Mouse (Mus musculus) liver, postnatal 0 days (tissue): Measurements from ENCODE around the gene Bank1. TPM values are rescaled to one million over a fixed set of nuclear protein-coding genes. Genes with fewer than 3 reads are reported as not detected.
A peak's percentile ranks its signal among the peaks of the same experiment; 100 is the strongest.

Experiments
- ATAC-seq: fragments of 200-750 bp; cut with Nextera tagmentation; 2 replicates; pipeline ENCODE4 v1.8.0; 2017; ENCODE audit warnings: mild to moderate bottlenecking, moderate library complexity
- DNase-seq: peaks from one replicate; pipeline ENCODE4 v3.0.0-alpha.2; 2016
- H3K27ac ChIP-seq: fragments of 300-500 bp; sonication (generic); 2 replicates; pipeline ENCODE4 v1.5.1; 2014; ENCODE audit warnings: antibody characterized with exemption, moderate library complexity, mild to moderate bottlenecking, low read depth
- H3K27me3 ChIP-seq: fragments of 300-500 bp; sonication (generic); 2 replicates; pipeline ENCODE4 v1.6.1; 2014; ENCODE audit warnings: low read length, control low read depth, mixed read lengths; ENCODE audit not compliant: insufficient read depth
- H3K36me3 ChIP-seq: fragments of 300-500 bp; sonication (generic); replicated peaks from 2 replicates; pipeline ENCODE4 v1.6.1; 2014; ENCODE audit warnings: mild to moderate bottlenecking, control low read depth, low read length, moderate library complexity, mixed read lengths; ENCODE audit not compliant: insufficient read depth
- H3K4me1 ChIP-seq: fragments of 300-500 bp; sonication (generic); 2 replicates; pipeline ENCODE4 v1.6.1; 2014; ENCODE audit warnings: antibody characterized with exemption, mild to moderate bottlenecking, control low read depth; ENCODE audit not compliant: insufficient read depth
- H3K4me2 ChIP-seq: fragments of 300-500 bp; sonication (generic); 2 replicates; pipeline ENCODE4 v1.6.1; 2014; ENCODE audit warnings: low read depth, mild to moderate bottlenecking, low read length, moderate library complexity, mixed read lengths
- H3K4me3 ChIP-seq: fragments of 300-500 bp; sonication (generic); 2 replicates; pipeline ENCODE4 v1.5.1; 2014; ENCODE audit warnings: low read depth, low read length
- H3K9ac ChIP-seq: fragments of 300-500 bp; sonication (generic); replicated peaks from 2 replicates; pipeline ENCODE4 v1.6.1; 2014; ENCODE audit warnings: mild to moderate bottlenecking, moderate library complexity
- H3K9me3 ChIP-seq: fragments of 300-500 bp; sonication (generic); 2 replicates; pipeline ENCODE4 v1.6.1; 2016; ENCODE audit warnings: mild to moderate bottlenecking, control low read depth, low read length, mixed read lengths
- CTCF ChIP-seq: sonication (generic); IDR thresholded peaks from 2 replicates; pipeline ENCODE4 v1.5.1; 2016; ENCODE audit warnings: antibody characterized with exemption, low read depth
- EP300 ChIP-seq: IDR thresholded peaks from 2 replicates; pipeline ENCODE4 v1.6.1; 2016; ENCODE audit warnings: antibody characterized with exemption, low read depth, mild to moderate bottlenecking
- WGBS: fragments of 180-500 bp; shearing (Covaris S2); extraction: QIAGEN DNeasy Blood & Tissue Kit; methylation state at CpG from one replicate; pipeline ENCODE4 v1.1.7; 2014; ENCODE audit not compliant: insufficient replicate concordance; 5-methylcytosine and 5-hydroxymethylcytosine counted together
- polyA plus RNA-seq: library from polyadenylated mRNA; unstranded; fragments of >200 nt; fragmentation: Nextera tagmentation; extraction: Ambion mirVana; gene quantifications from 2 replicates; pipeline ENCODE4 v1.2.1, GENCODE M21; 2015

The Bank1 gene
- polyA plus RNA-seq, 1 experiment from 2014 or later: 3.0 TPM

DNA sequence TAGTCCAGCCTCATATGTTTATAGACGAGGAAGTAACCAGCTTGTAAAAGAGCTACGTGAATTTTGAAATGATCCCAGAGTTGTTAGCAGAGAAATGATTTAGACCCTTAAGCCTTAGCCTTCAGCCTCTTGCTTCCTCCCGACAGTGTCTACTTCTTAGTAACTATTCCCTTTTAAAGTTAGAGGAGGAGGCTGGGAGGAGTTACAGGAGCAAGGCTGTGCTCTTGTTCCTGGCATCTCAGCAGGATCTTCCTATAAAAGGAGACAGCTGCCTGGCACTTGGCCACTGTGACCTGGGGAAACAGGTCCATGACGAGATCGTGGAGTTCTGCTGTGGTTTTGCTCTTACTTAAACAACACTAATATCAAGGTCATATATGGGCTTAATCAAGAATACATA is 241.8 kb downstream of the Bank1 start:
- H3K36me3 ChIP-seq: no peaks in the 10 kb centered on the region
- no peak overlapping the region for H3K4me2 ChIP-seq
- H3K4me1 ChIP-seq: no peaks in the 10 kb centered on the region
- H3K27me3 ChIP-seq: no peaks in the 10 kb centered on the region
- no peak for DNase-seq
- H3K9ac ChIP-seq: no peak overlapping the region
- whole genome bisulfite sequencing: 59% methylated on average over 5 of the region's 5 CpGs
- no peak overlapping the region for H3K27ac ChIP-seq
- no peak for ATAC-seq
- no peak overlapping the region for H3K4me3 ChIP-seq
- H3K9me3 ChIP-seq: no peaks in the 10 kb centered on the region
- no peak for TF ChIP-seq CTCF
- TF ChIP-seq EP300: no peak

DNA sequence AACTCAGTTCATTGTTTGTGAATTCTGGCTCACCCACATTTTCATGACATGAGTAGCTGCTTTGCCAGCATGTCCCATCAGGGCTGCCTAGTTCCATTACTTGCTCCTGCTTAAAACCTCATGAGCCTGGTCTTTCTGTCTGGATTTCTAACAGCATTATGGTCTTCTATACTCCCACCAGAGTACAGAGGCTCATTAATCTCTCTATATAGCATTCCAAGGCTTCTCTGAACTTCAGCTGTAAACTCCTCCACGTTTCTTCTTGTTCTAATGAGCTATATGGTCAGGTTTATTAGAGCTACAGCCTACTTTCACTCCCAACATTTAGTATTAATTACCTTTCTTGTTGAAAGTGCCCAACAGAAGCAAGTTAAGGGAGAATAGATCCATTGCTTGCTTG is 244.6 kb downstream of the Bank1 start:
- H3K27ac ChIP-seq: no peak overlapping the region
- no peaks in the 10 kb centered on the region for H3K27me3 ChIP-seq
- H3K4me1 ChIP-seq: no peaks in the 10 kb centered on the region
- TF ChIP-seq CTCF (no peak), EP300 (no peak)
- H3K9ac ChIP-seq: no peak overlapping the region
- no peaks in the 10 kb centered on the region for H3K36me3 ChIP-seq
- H3K4me2 ChIP-seq: no peak overlapping the region
- H3K9me3 ChIP-seq: no peaks in the 10 kb centered on the region
- no peak for DNase-seq
- no peak overlapping the region for H3K4me3 ChIP-seq
- no peak for ATAC-seq
- WGBS: 53% methylated on average over 1 of the region's 1 CpGs

DNA sequence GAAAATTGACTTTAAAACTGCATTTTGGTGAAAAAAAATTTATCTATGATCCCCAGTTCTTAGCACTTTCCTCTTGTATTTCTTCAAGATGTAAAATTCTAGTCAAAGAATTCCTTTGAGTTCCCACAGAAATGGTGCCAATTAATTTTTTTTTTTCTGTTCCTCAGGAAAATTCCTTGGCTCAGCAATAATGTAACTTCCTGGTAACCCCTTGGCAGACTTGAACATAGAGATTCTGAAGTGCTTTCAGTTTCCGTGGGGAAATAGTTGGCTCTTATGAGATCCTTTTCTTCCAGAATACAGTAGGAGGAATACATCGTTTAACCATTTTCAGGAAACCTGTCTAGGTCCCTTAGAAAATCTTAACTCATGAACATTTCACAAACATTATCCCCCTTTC is 247.3 kb downstream of the Bank1 start:
- no peaks in the 10 kb centered on the region for H3K9me3 ChIP-seq
- no peaks in the 10 kb centered on the region for H3K27me3 ChIP-seq
- 66% methylated on average over 2 of the region's 2 CpGs for WGBS
- TF ChIP-seq EP300 (no peak), CTCF (no peak)
- no peak overlapping the region for H3K4me3 ChIP-seq
- no peak overlapping the region for H3K9ac ChIP-seq
- H3K4me2 ChIP-seq: no peak overlapping the region
- DNase-seq: no peak
- no peaks in the 10 kb centered on the region for H3K36me3 ChIP-seq
- no peak for ATAC-seq
- H3K4me1 ChIP-seq: no peaks in the 10 kb centered on the region
- H3K27ac ChIP-seq: no peak overlapping the region

DNA sequence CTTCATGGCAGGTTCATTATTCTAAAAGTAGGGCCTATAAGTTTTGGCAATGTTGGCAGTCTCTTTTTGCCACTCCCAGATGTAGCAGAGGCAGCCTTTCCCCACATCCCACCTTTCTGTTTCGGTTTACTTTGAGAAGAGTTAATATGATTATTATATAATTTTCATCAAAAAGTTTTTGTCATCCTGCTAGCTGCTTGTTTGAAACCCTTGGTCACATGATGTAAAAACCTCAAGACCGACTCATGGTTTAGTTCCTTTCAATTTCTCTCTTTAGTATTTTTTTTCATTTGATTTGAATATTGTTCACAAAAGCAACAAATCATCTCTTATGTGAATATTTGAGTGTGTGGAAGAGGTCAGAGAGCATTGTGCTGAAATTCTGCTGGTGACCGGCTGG is 255.5 kb downstream of the Bank1 start:
- Histone ChIP-seq H3K9me3 (no peaks in the 10 kb centered on the region), H3K4me2 (no peak overlapping the region), H3K36me3 (no peaks in the 10 kb centered on the region), H3K9ac (no peak overlapping the region), H3K27me3 (no peaks in the 10 kb centered on the region), H3K27ac (no peak overlapping the region), H3K4me3 (no peak overlapping the region), H3K4me1 (no peaks in the 10 kb centered on the region)
- ATAC-seq (no peak), DNase-seq (no peak)
- 77% methylated on average over 3 of the region's 3 CpGs for WGBS
- TF ChIP-seq EP300: no peak
- no peak for TF ChIP-seq CTCF

DNA sequence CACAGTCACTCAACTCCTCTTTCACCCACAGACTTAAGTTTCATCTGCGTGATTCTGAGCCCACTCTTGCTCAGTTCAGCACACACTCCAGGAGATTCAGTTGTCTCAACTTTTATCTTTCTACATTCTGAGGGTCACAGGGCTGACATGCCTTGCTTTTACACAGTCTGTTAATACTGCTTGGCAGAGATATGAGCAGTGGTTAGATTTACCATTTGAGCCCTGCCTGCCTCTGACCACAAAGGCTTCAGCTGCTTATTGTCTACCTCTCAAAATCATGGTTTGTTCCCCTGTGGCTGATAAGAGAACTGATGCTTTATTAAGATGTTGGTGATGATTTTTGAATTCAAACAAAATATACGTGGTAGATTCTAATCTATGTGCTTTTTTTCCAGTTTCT is 264.0 kb downstream of the Bank1 start:
- H3K27ac ChIP-seq: no peak overlapping the region
- no peak overlapping the region for H3K9ac ChIP-seq
- no peak overlapping the region for H3K4me2 ChIP-seq
- H3K36me3 ChIP-seq: no peaks in the 10 kb centered on the region
- no peak overlapping the region for H3K4me3 ChIP-seq
- TF ChIP-seq EP300 (0 out of 2 replicates have a peak, but pooled peaks have one; percentile 32), CTCF (no peak)
- H3K27me3 ChIP-seq: no peaks in the 10 kb centered on the region
- WGBS: 38% methylated on average over 2 of the region's 2 CpGs
- no peaks in the 10 kb centered on the region for H3K4me1 ChIP-seq
- DNase-seq: no peak
- no peaks in the 10 kb centered on the region for H3K9me3 ChIP-seq
- ATAC-seq: peak; percentile 49

DNA sequence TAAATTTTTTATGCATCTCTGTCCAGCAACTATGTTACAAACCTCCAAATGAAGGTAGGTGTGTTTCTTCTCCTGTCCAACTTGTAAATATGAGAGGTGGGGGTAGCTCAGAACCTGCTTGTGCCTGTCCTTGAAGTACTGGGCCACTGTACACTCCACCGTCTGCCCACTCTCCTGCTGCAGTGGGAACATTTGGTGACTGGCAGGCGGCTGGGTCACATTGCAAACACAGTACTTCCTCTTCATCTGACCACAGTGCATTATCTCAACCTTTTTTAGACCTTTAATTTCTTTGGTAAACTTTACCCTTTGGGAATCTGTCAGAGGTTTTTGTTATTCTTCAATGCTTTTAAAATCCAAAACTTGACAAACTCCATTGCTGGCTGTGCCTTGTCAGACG is 275.2 kb downstream of the Bank1 start:
- no peaks in the 10 kb centered on the region for H3K36me3 ChIP-seq
- DNase-seq: no peak
- no peak overlapping the region for H3K9ac ChIP-seq
- no peak overlapping the region for H3K4me2 ChIP-seq
- H3K27me3 ChIP-seq: no peaks in the 10 kb centered on the region
- no peaks in the 10 kb centered on the region for H3K4me1 ChIP-seq
- no peak overlapping the region for H3K27ac ChIP-seq
- ATAC-seq: no peak
- H3K4me3 ChIP-seq: no peak overlapping the region
- H3K9me3 ChIP-seq: no peaks in the 10 kb centered on the region
- TF ChIP-seq CTCF: no peak
- TF ChIP-seq EP300: no peak
- 47% methylated on average over 3 of the region's 3 CpGs for WGBS

DNA sequence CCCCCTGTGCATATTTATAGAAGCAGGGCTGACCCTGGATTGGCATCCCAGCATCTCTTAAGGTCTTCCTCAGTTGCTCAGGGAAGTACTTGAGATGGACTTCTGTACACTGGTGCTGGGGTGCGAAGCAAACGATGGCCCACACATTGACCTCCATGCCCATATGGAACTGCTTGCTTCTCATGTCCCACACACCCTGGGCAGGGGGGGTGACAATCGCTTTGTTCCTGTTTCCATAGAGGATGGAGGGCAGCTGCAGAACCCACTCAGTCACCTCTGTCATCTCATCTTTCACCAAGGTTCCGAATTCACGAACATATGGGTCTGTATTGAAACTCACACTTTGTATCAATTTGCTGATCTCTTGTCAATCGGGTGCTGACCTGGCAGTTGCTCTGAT is 275.7 kb downstream of the Bank1 start:
- Histone ChIP-seq H3K4me1 (no peaks in the 10 kb centered on the region), H3K27ac (no peak overlapping the region), H3K9ac (no peak overlapping the region), H3K27me3 (no peaks in the 10 kb centered on the region), H3K36me3 (no peaks in the 10 kb centered on the region), H3K4me3 (no peak overlapping the region), H3K9me3 (no peaks in the 10 kb centered on the region), H3K4me2 (no peak overlapping the region)
- no peak for TF ChIP-seq CTCF
- TF ChIP-seq EP300: no peak
- no peak for DNase-seq
- 75% methylated on average over 6 of the region's 6 CpGs for WGBS
- ATAC-seq: no peak
